In genomic region chr14:90367256-90367936, GRCm38 (mm10) we compare ENCODE assay signal across 28 mouse cellular contexts.
DNase-seq lines count a peak whose midpoint lies in the region; ATAC-seq lines count a peak whose summit lies in the region.
"Had no signal": no experiment of that assay in that cellular context is flagged by ENCODE, and none has a peak within 500 bp of the region (broad histone marks: within the 10 kb centered on the region; RNA-seq: fewer than 3 reads in every experiment).

No protein-coding gene starts in this region.

- ATAC-seq in embryonic facial prominence, embryonic 11.5 days (replicated peaks; ENCODE audit: insufficient number of reproducible peaks, low FRiP score, low TSS enrichment, low read depth) = no peak
- 0 out of 2 replicates have a peak, but pooled peaks have one; percentile 35 for ATAC-seq in midbrain, embryonic 11.5 days (ENCODE audit: low FRiP score)
- ATAC-seq in midbrain, embryonic 12.5 days (ENCODE audit: low FRiP score, low read depth) = peak; percentile 70
- ATAC-seq: intestine, postnatal 0 days; liver, postnatal 0 days; lung, postnatal 0 days; Patski had no signal

- H3K9ac ChIP-seq in embryonic facial prominence, embryonic 11.5 days (replicated peaks; ENCODE audit: low read length) = no peak overlapping the region
- H3K9ac ChIP-seq in midbrain, embryonic 11.5 days (ENCODE audit: low read length) = no peak overlapping the region
- H3K9ac ChIP-seq in midbrain, embryonic 12.5 days (replicated peaks) = no peak overlapping the region
- H3K9ac ChIP-seq: embryonic facial prominence, embryonic 15.5 days; heart, embryonic 13.5 days; limb, embryonic 12.5 days; liver, postnatal 0 days; neural tube, embryonic 12.5 days; stomach, embryonic 15.5 days had no signal

- 43% methylated on average over 3 of the region's 3 CpGs for WGBS in embryonic facial prominence, embryonic 11.5 days
- WGBS in embryonic facial prominence, embryonic 10.5 days = 50% methylated on average over 3 of the region's 3 CpGs
- WGBS in midbrain, embryonic 11.5 days = 56% methylated on average over 3 of the region's 3 CpGs
- WGBS in midbrain, embryonic 10.5 days = 66% methylated on average over 3 of the region's 3 CpGs
- WGBS in midbrain, embryonic 12.5 days = 54% methylated on average over 3 of the region's 3 CpGs

- H3K4me2 ChIP-seq in embryonic facial prominence, embryonic 11.5 days (ENCODE audit: low read depth, low read length) = no peak overlapping the region
- H3K4me2 ChIP-seq in midbrain, embryonic 11.5 days = no peak overlapping the region
- no peak overlapping the region for H3K4me2 ChIP-seq in midbrain, embryonic 12.5 days (replicated peaks)
- H3K4me2 ChIP-seq: embryonic facial prominence, embryonic 15.5 days; heart, embryonic 13.5 days; limb, embryonic 12.5 days; liver, embryonic 11.5 days; neural tube, embryonic 12.5 days; stomach, embryonic 15.5 days had no signal

- H3K4me3 ChIP-seq in embryonic facial prominence, embryonic 11.5 days (ENCODE audit: low read depth, low read length) = no peak overlapping the region
- H3K4me3 ChIP-seq in embryonic facial prominence, embryonic 10.5 days = no peak overlapping the region
- H3K4me3 ChIP-seq in midbrain, embryonic 11.5 days (ENCODE audit: low read depth, low read length) = no peak overlapping the region
- no peak overlapping the region for H3K4me3 ChIP-seq in midbrain, embryonic 10.5 days
- no peak overlapping the region for H3K4me3 ChIP-seq in midbrain, embryonic 12.5 days
- H3K4me3 ChIP-seq: embryonic facial prominence, embryonic 15.5 days; heart, adult 2 months; heart, embryonic 13.5 days; limb, embryonic 12.5 days; neural tube, embryonic 12.5 days; stomach, embryonic 15.5 days had no signal

- no peaks in the 10 kb centered on the region for H3K36me3 ChIP-seq in embryonic facial prominence, embryonic 11.5 days (replicated peaks; ENCODE audit: control insufficient read depth, insufficient read depth, low read depth, low read length)
- H3K36me3 ChIP-seq in embryonic facial prominence, embryonic 10.5 days (replicated peaks) = no peaks in the 10 kb centered on the region
- no peaks in the 10 kb centered on the region for H3K36me3 ChIP-seq in midbrain, embryonic 11.5 days (ENCODE audit: control insufficient read depth, insufficient read depth, low read length)
- H3K36me3 ChIP-seq in midbrain, embryonic 10.5 days = no peaks in the 10 kb centered on the region
- no peaks in the 10 kb centered on the region for H3K36me3 ChIP-seq in midbrain, embryonic 12.5 days
- H3K36me3 ChIP-seq: embryonic facial prominence, embryonic 15.5 days; G1E; heart, embryonic 13.5 days; limb, embryonic 12.5 days; neural tube, embryonic 12.5 days; stomach, embryonic 15.5 days had no signal

- H3K27ac ChIP-seq in embryonic facial prominence, embryonic 11.5 days (replicated peaks; ENCODE audit: low read depth, low read length) = no peak overlapping the region
- H3K27ac ChIP-seq in embryonic facial prominence, embryonic 10.5 days (replicated peaks) = no peak overlapping the region
- no peak overlapping the region for H3K27ac ChIP-seq in midbrain, embryonic 11.5 days (ENCODE audit: low read depth, low read length)
- no peak overlapping the region for H3K27ac ChIP-seq in midbrain, embryonic 10.5 days (replicated peaks)
- H3K27ac ChIP-seq in midbrain, embryonic 12.5 days (replicated peaks) = peak overlapping the region; percentile 49; the same call in 1 of the 2 replicates
- H3K27ac ChIP-seq: embryonic facial prominence, embryonic 15.5 days; heart, adult 2 months; heart, embryonic 13.5 days; limb, embryonic 12.5 days; neural tube, embryonic 12.5 days; stomach, embryonic 15.5 days had no signal

- no peaks in the 10 kb centered on the region for H3K27me3 ChIP-seq in embryonic facial prominence, embryonic 11.5 days (ENCODE audit: control insufficient read depth, insufficient read depth, low read length)
- H3K27me3 ChIP-seq in embryonic facial prominence, embryonic 10.5 days (replicated peaks; ENCODE audit: low read depth, poor library complexity, severe bottlenecking) = no peaks in the 10 kb centered on the region
- no peaks in the 10 kb centered on the region for H3K27me3 ChIP-seq in midbrain, embryonic 11.5 days (ENCODE audit: control insufficient read depth, insufficient read depth, low read length)
- no peaks in the 10 kb centered on the region for H3K27me3 ChIP-seq in midbrain, embryonic 10.5 days (ENCODE audit: low read depth, poor library complexity, severe bottlenecking)
- H3K27me3 ChIP-seq in midbrain, embryonic 12.5 days = no peaks in the 10 kb centered on the region
- H3K27me3 ChIP-seq: CH12.LX; embryonic facial prominence, embryonic 15.5 days; heart, embryonic 13.5 days; limb, embryonic 12.5 days; neural tube, embryonic 12.5 days; stomach, embryonic 15.5 days had no signal

- no peaks in the 10 kb centered on the region for H3K4me1 ChIP-seq in embryonic facial prominence, embryonic 11.5 days (ENCODE audit: control insufficient read depth, insufficient read depth, low read length)
- H3K4me1 ChIP-seq in embryonic facial prominence, embryonic 10.5 days = no peaks in the 10 kb centered on the region
- H3K4me1 ChIP-seq in midbrain, embryonic 11.5 days (ENCODE audit: control insufficient read depth, insufficient read depth, low read length) = no peaks in the 10 kb centered on the region
- H3K4me1 ChIP-seq in midbrain, embryonic 10.5 days = no peaks in the 10 kb centered on the region
- H3K4me1 ChIP-seq in midbrain, embryonic 12.5 days = no peaks in the 10 kb centered on the region
- H3K4me1 ChIP-seq: embryonic facial prominence, embryonic 15.5 days; heart, embryonic 13.5 days; limb, embryonic 12.5 days; neural tube, embryonic 12.5 days; stomach, embryonic 15.5 days had no signal

- H3K9me3 ChIP-seq in embryonic facial prominence, embryonic 11.5 days (replicated peaks; ENCODE audit: control insufficient read depth, low read length) = no peaks in the 10 kb centered on the region
- no peaks in the 10 kb centered on the region for H3K9me3 ChIP-seq in embryonic facial prominence, embryonic 10.5 days
- H3K9me3 ChIP-seq in midbrain, embryonic 11.5 days (ENCODE audit: control insufficient read depth, low read length) = no peaks in the 10 kb centered on the region
- H3K9me3 ChIP-seq in midbrain, embryonic 10.5 days (replicated peaks) = no peaks in the 10 kb centered on the region
- no peaks in the 10 kb centered on the region for H3K9me3 ChIP-seq in midbrain, embryonic 12.5 days
- H3K9me3 ChIP-seq: embryonic facial prominence, embryonic 15.5 days; heart, embryonic 13.5 days; limb, embryonic 12.5 days; neural tube, embryonic 12.5 days; stomach, embryonic 15.5 days had no signal

- DNase-seq in embryonic facial prominence, embryonic 11.5 days (ENCODE audit: low spot score) = peak; percentile 15
- DNase-seq in embryonic facial prominence, embryonic 10.5 days (ENCODE audit: low spot score) = no peak
- DNase-seq in midbrain, embryonic 11.5 days (ENCODE audit: low spot score, missing footprints) = no peak
- no peak for DNase-seq in midbrain, embryonic 10.5 days (ENCODE audit: low spot score)
- no peak for DNase-seq in kidney, adult 18-20 months
- no peak for DNase-seq in lung, postnatal 4 days
- DNase-seq: B cell, adult 2 months; cerebellum, adult 11-12 months; cerebellum, postnatal 14 days; gastrocnemius, postnatal 25 days; heart, adult 2 months; heart, postnatal 14 days; kidney, postnatal 4 days; liver, postnatal 0 days; right cerebral cortex, postnatal 4 days; thymus, postnatal 25 days had no signal
